Mouse (Mus musculus) hindbrain, postnatal 0 days (tissue): ENCODE results near the gene Tut1. TPM values are rescaled to one million over a fixed set of nuclear protein-coding genes. Genes with fewer than 3 reads are reported as not detected.

Experiments used
- ATAC-seq: fragments of 200-750 bp; cut with Nextera tagmentation; 2 replicates; pipeline ENCODE4 v1.8.0; 2017; ENCODE audit warnings: mild to moderate bottlenecking, moderate TSS enrichment, moderate library complexity
- DNase-seq: peaks from one replicate; pipeline ENCODE4 v3.0.0-alpha.2; 2015; ENCODE audit warnings: low spot score
- H3K27ac ChIP-seq: fragments of 300-500 bp; sonication (generic); 2 replicates; pipeline ENCODE4 v1.5.1; 2014; ENCODE audit warnings: mild to moderate bottlenecking
- H3K27me3 ChIP-seq: fragments of 300-500 bp; sonication (generic); 2 replicates; pipeline ENCODE4 v1.6.1; 2014; ENCODE audit warnings: low read length, mixed read lengths; ENCODE audit not compliant: insufficient read depth
- H3K36me3 ChIP-seq: fragments of 300-500 bp; sonication (generic); 2 replicates; pipeline ENCODE4 v1.6.1; 2014; ENCODE audit warnings: low read length, mixed read lengths; ENCODE audit not compliant: insufficient read depth
- H3K4me1 ChIP-seq: fragments of 300-500 bp; sonication (generic); 2 replicates; pipeline ENCODE4 v1.6.1; 2014; ENCODE audit warnings: antibody characterized with exemption, low read length, mixed read lengths; ENCODE audit not compliant: insufficient read depth
- H3K4me2 ChIP-seq: fragments of 300-500 bp; sonication (generic); 2 replicates; pipeline ENCODE4 v1.6.1; 2014; ENCODE audit warnings: low read depth, mild to moderate bottlenecking, low read length, moderate library complexity, mixed read lengths
- H3K4me3 ChIP-seq: fragments of 300-500 bp; sonication (generic); 2 replicates; pipeline ENCODE4 v1.5.1; 2014; ENCODE audit warnings: low read length
- H3K9ac ChIP-seq: fragments of 300-500 bp; sonication (generic); replicated peaks from 2 replicates; pipeline ENCODE4 v1.6.1; 2014; ENCODE audit warnings: mild to moderate bottlenecking, low read length, moderate library complexity, mixed read lengths
- H3K9me3 ChIP-seq: fragments of 300-500 bp; sonication (generic); 2 replicates; pipeline ENCODE4 v1.6.1; 2016; ENCODE audit warnings: low read length, mixed read lengths
- CTCF ChIP-seq: IDR thresholded peaks from 2 replicates; pipeline ENCODE4 v1.5.1; 2016; ENCODE audit warnings: antibody characterized with exemption, control low read depth, low read depth
- WGBS: fragments of 180-500 bp; shearing (Covaris S2); extraction: QIAGEN DNeasy Blood & Tissue Kit; methylation state at CpG from one replicate; pipeline ENCODE4 v1.1.7; 2014; 5-methylcytosine and 5-hydroxymethylcytosine counted together
- polyA plus RNA-seq: library from polyadenylated mRNA; unstranded; fragments of >200 nt; fragmentation: Nextera tagmentation; extraction: Ambion mirVana; gene quantifications from 2 replicates; pipeline ENCODE4 v1.2.1, GENCODE M21; 2015
- total RNA-seq: library from RNA; depleted of rRNA; stranded (reverse); fragments of >200 nt; gene quantifications from 2 replicates; pipeline ENCODE4 v1.2.3, GENCODE M21; 2014

The Tut1 gene
- total and polyA plus RNA-seq, 2 experiments from 2014 or later: 16.0 to 23.4 TPM

GRCm38 (mm10) chr19:8985891-8986290 is 32.2 kb downstream of the Tut1 start:
- ATAC-seq (no peak), DNase-seq (no peak)
- WGBS: 49% methylated on average over 5 of the region's 5 CpGs
- no peak overlapping the region for H3K4me2 ChIP-seq
- H3K9ac ChIP-seq: no peak overlapping the region
- peaks cover 10% of the 10 kb centered on the region; the same call in 1 of the 2 replicates for H3K4me1 ChIP-seq
- H3K27ac ChIP-seq: no peak overlapping the region
- peaks cover 14% of the 10 kb centered on the region; the same call in 1 of the 2 replicates for H3K27me3 ChIP-seq
- no peaks in the 10 kb centered on the region for H3K36me3 ChIP-seq
- H3K4me3 ChIP-seq: no peak overlapping the region
- TF ChIP-seq CTCF: no peak
- no peaks in the 10 kb centered on the region for H3K9me3 ChIP-seq

- TF ChIP-seq CTCF: no peak
- Histone ChIP-seq H3K4me2 (no peak overlapping the region), H3K9me3 (no peaks in the 10 kb centered on the region), H3K27ac (no peak overlapping the region), H3K4me1 (peaks cover 10% of the 10 kb centered on the region; the same call in 1 of the 2 replicates), H3K27me3 (peaks cover 14% of the 10 kb centered on the region; the same call in 1 of the 2 replicates), H3K36me3 (no peaks in the 10 kb centered on the region), H3K9ac (no peak overlapping the region), H3K4me3 (no peak overlapping the region)
- no peak for DNase-seq
- ATAC-seq: no peak
- WGBS: 60% methylated on average over 2 of the region's 2 CpGs
Observed at GRCm38 (mm10) chr19:8987816-8988215, 34.2 kb downstream of the Tut1 start.

GRCm38 (mm10) chr19:8988346-8989065 is 34.9 kb downstream of the Tut1 start:
- H3K36me3 ChIP-seq: no peaks in the 10 kb centered on the region
- H3K4me1 ChIP-seq: peaks cover 10% of the 10 kb centered on the region; the same call in 1 of the 2 replicates
- ATAC-seq (no peak), DNase-seq (no peak)
- H3K9ac ChIP-seq: no peak overlapping the region
- peak overlapping the region; percentile 84 for H3K4me2 ChIP-seq
- no peak for TF ChIP-seq CTCF
- WGBS: 22% methylated on average over 15 of the region's 15 CpGs
- H3K27ac ChIP-seq: no peak overlapping the region
- H3K27me3 ChIP-seq: peaks cover 14% of the 10 kb centered on the region; the same call in 1 of the 2 replicates
- peak overlapping the region; percentile 50 for H3K4me3 ChIP-seq
- no peaks in the 10 kb centered on the region for H3K9me3 ChIP-seq

- Histone ChIP-seq H3K9ac (peak within 1 kb of the TSS; percentile 33; the same call in 1 of the 2 replicates), H3K27me3 (peaks cover 14% of the 10 kb centered on the region; the same call in 1 of the 2 replicates), H3K4me2 (peak within 1 kb of the TSS; percentile 84), H3K4me1 (peaks cover 10% of the 10 kb centered on the region; the same call in 1 of the 2 replicates), H3K4me3 (peak within 1 kb of the TSS; percentile 50), H3K27ac (peak within 1 kb of the TSS; percentile 4; the same call in 1 of the 2 replicates), H3K9me3 (no peaks in the 10 kb centered on the region), H3K36me3 (no peaks in the 10 kb centered on the region)
- DNase-seq: no peak
- under 1% methylated on average over 41 of the region's 42 CpGs for WGBS
- ATAC-seq: peak; percentile 13; the same call in 1 of the 2 replicates
- TF ChIP-seq CTCF: no peak
Observed at GRCm38 (mm10) chr19:8989066-8989566, 35.5 kb downstream of the Tut1 start, which contains the start of gene Ahnak. Ahnak (plus strand) TSS chr19:8989284.

- peak; percentile 34; the same call in 1 of the 2 replicates for TF ChIP-seq CTCF
- DNase-seq (peak; percentile 51), ATAC-seq (peak; percentile 45)
- Histone ChIP-seq H3K27me3 (peaks cover 14% of the 10 kb centered on the region; the same call in 1 of the 2 replicates), H3K27ac (peak overlapping the region; percentile 4; the same call in 1 of the 2 replicates), H3K9me3 (no peaks in the 10 kb centered on the region), H3K9ac (peak overlapping the region; percentile 33; the same call in 1 of the 2 replicates), H3K4me3 (peak overlapping the region; percentile 50), H3K36me3 (no peaks in the 10 kb centered on the region), H3K4me2 (peak overlapping the region; percentile 84), H3K4me1 (peaks cover 5% of the 10 kb centered on the region; the same call in 1 of the 2 replicates)
- under 1% methylated on average over 53 of the region's 53 CpGs for WGBS
Observed at GRCm38 (mm10) chr19:8989567-8990431, 36.2 kb downstream of the Tut1 start.
